Mouse (Mus musculus): Measurements from ENCODE around the gene Ppox. TPM values are rescaled to one million over a fixed set of nuclear protein-coding genes. Genes with fewer than 3 reads are reported as not detected.

Ppox gene
- total and polyA plus RNA-seq, 2 experiments from 2014 or later: 32.4 to 44.3 TPM

GRCm38 (mm10) chr1:171232800-171233730 is 47.9 kb downstream of the Ppox start:
- H3K4me3 ChIP-seq (ENCODE audit: low read length): no peak overlapping the region
- WGBS: 87% methylated on average over 12 of the region's 12 CpGs
- H3K9me3 ChIP-seq (ENCODE audit: low read length): no peaks in the 10 kb centered on the region
- H3K4me1 ChIP-seq (ENCODE audit: insufficient read depth, low read length): no peaks in the 10 kb centered on the region
- DNase-seq (ENCODE audit: low spot score) (no peak), ATAC-seq (no peak)
- H3K9ac ChIP-seq (replicated peaks; ENCODE audit: low read length): no peak overlapping the region
- no peaks in the 10 kb centered on the region for H3K27me3 ChIP-seq (ENCODE audit: insufficient read depth, low read length)
- no peak overlapping the region for H3K27ac ChIP-seq
- peaks cover 34% of the 10 kb centered on the region for H3K36me3 ChIP-seq (ENCODE audit: insufficient read depth, low read length)
- no peak for TF ChIP-seq CTCF (IDR thresholded peaks at IDR 0.05; ENCODE audit: low read depth)
- no peak overlapping the region for H3K4me2 ChIP-seq (ENCODE audit: low read depth, low read length)

GRCm38 (mm10) chr1:171232348-171232747 is 48.6 kb downstream of the Ppox start:
- H3K36me3 ChIP-seq (ENCODE audit: insufficient read depth, low read length): peaks cover 27% of the 10 kb centered on the region
- H3K9me3 ChIP-seq (ENCODE audit: low read length): no peaks in the 10 kb centered on the region
- no peak overlapping the region for H3K9ac ChIP-seq (replicated peaks; ENCODE audit: low read length)
- no peaks in the 10 kb centered on the region for H3K27me3 ChIP-seq (ENCODE audit: insufficient read depth, low read length)
- no peaks in the 10 kb centered on the region for H3K4me1 ChIP-seq (ENCODE audit: insufficient read depth, low read length)
- DNase-seq (ENCODE audit: low spot score) (no peak), ATAC-seq (no peak)
- 86% methylated on average over 5 of the region's 5 CpGs for WGBS
- H3K4me3 ChIP-seq (ENCODE audit: low read length): no peak overlapping the region
- H3K4me2 ChIP-seq (ENCODE audit: low read depth, low read length): no peak overlapping the region
- H3K27ac ChIP-seq: no peak overlapping the region
- no peak for TF ChIP-seq CTCF (IDR thresholded peaks at IDR 0.05; ENCODE audit: low read depth)

- Histone ChIP-seq H3K9ac (replicated peaks; ENCODE audit: low read length) (no peak overlapping the region), H3K36me3 (ENCODE audit: insufficient read depth, low read length) (peaks cover 22% of the 10 kb centered on the region), H3K4me1 (ENCODE audit: insufficient read depth, low read length) (no peaks in the 10 kb centered on the region), H3K27me3 (ENCODE audit: insufficient read depth, low read length) (no peaks in the 10 kb centered on the region), H3K9me3 (ENCODE audit: low read length) (no peaks in the 10 kb centered on the region), H3K4me3 (ENCODE audit: low read length) (no peak overlapping the region), H3K4me2 (ENCODE audit: low read depth, low read length) (no peak overlapping the region), H3K27ac (no peak overlapping the region)
- 79% methylated on average over 4 of the region's 4 CpGs for WGBS
- DNase-seq (ENCODE audit: low spot score): no peak
- TF ChIP-seq CTCF (IDR thresholded peaks at IDR 0.05; ENCODE audit: low read depth): no peak
- no peak for ATAC-seq
Measured at GRCm38 (mm10) chr1:171231844-171232243, 49.1 kb downstream of the Ppox start.

GRCm38 (mm10) chr1:171230215-171230614 is 50.8 kb downstream of the Ppox start:
- Histone ChIP-seq H3K9me3 (ENCODE audit: low read length) (no peaks in the 10 kb centered on the region), H3K27ac (no peak overlapping the region), H3K4me3 (ENCODE audit: low read length) (no peak overlapping the region), H3K27me3 (ENCODE audit: insufficient read depth, low read length) (no peaks in the 10 kb centered on the region), H3K4me1 (ENCODE audit: insufficient read depth, low read length) (no peaks in the 10 kb centered on the region), H3K9ac (replicated peaks; ENCODE audit: low read length) (no peak overlapping the region), H3K36me3 (ENCODE audit: insufficient read depth, low read length) (peaks cover 11% of the 10 kb centered on the region), H3K4me2 (ENCODE audit: low read depth, low read length) (no peak overlapping the region)
- 64% methylated on average over 3 of the region's 3 CpGs for WGBS
- no peak for TF ChIP-seq CTCF (IDR thresholded peaks at IDR 0.05; ENCODE audit: low read depth)
- ATAC-seq (no peak), DNase-seq (ENCODE audit: low spot score) (no peak)

GRCm38 (mm10) chr1:171229750-171230149 is 51.2 kb downstream of the Ppox start:
- no peak overlapping the region for H3K4me3 ChIP-seq (ENCODE audit: low read length)

GRCm38 (mm10) chr1:171227879-171228278 is 53.1 kb downstream of the Ppox start:
- DNase-seq (ENCODE audit: low spot score) (no peak), ATAC-seq (no peak)
- Histone ChIP-seq H3K9me3 (ENCODE audit: low read length) (no peaks in the 10 kb centered on the region), H3K27me3 (ENCODE audit: insufficient read depth, low read length) (no peaks in the 10 kb centered on the region), H3K36me3 (ENCODE audit: insufficient read depth, low read length) (no peaks in the 10 kb centered on the region), H3K4me3 (ENCODE audit: low read length) (no peak overlapping the region), H3K9ac (replicated peaks; ENCODE audit: low read length) (no peak overlapping the region), H3K4me2 (ENCODE audit: low read depth, low read length) (no peak overlapping the region), H3K4me1 (ENCODE audit: insufficient read depth, low read length) (no peaks in the 10 kb centered on the region), H3K27ac (no peak overlapping the region)
- 88% methylated on average over 1 of the region's 1 CpGs for WGBS
- TF ChIP-seq CTCF (IDR thresholded peaks at IDR 0.05; ENCODE audit: low read depth): no peak

More at GRCm38 (mm10) chr1:171229750-171230149, 51.2 kb downstream of the Ppox start:
- Histone ChIP-seq H3K27me3 (ENCODE audit: insufficient read depth, low read length) (no peaks in the 10 kb centered on the region), H3K36me3 (ENCODE audit: insufficient read depth, low read length) (peaks cover 7% of the 10 kb centered on the region), H3K27ac (no peak overlapping the region), H3K9me3 (ENCODE audit: low read length) (no peaks in the 10 kb centered on the region), H3K4me1 (ENCODE audit: insufficient read depth, low read length) (no peaks in the 10 kb centered on the region), H3K9ac (replicated peaks; ENCODE audit: low read length) (no peak overlapping the region), H3K4me2 (ENCODE audit: low read depth, low read length) (no peak overlapping the region)
- no peak for DNase-seq (ENCODE audit: low spot score)
- ATAC-seq: no peak
- no peak for TF ChIP-seq CTCF (IDR thresholded peaks at IDR 0.05; ENCODE audit: low read depth)
- 63% methylated on average over 6 of the region's 6 CpGs for WGBS

GRCm38 (mm10) chr1:171226780-171227179 is 54.2 kb downstream of the Ppox start:
- ATAC-seq: no peak
- Histone ChIP-seq H3K9ac (replicated peaks; ENCODE audit: low read length) (no peak overlapping the region), H3K27ac (no peak overlapping the region), H3K4me3 (ENCODE audit: low read length) (no peak overlapping the region), H3K4me2 (ENCODE audit: low read depth, low read length) (no peak overlapping the region), H3K4me1 (ENCODE audit: insufficient read depth, low read length) (no peaks in the 10 kb centered on the region), H3K36me3 (ENCODE audit: insufficient read depth, low read length) (no peaks in the 10 kb centered on the region), H3K9me3 (ENCODE audit: low read length) (no peaks in the 10 kb centered on the region), H3K27me3 (ENCODE audit: insufficient read depth, low read length) (no peaks in the 10 kb centered on the region)
- WGBS: 48% methylated on average over 4 of the region's 4 CpGs
- no peak for TF ChIP-seq CTCF (IDR thresholded peaks at IDR 0.05; ENCODE audit: low read depth)
- no peak for DNase-seq (ENCODE audit: low spot score)

Other genes starting within 250 kb of the Ppox start
- 15.2 and 15.9 TPM in 2 replicates for gene Fcgr3, start 216.3 kb downstream of the Ppox start, total RNA-seq (2014; rRNA removed)
- 14.1 and 15.5 TPM in 2 replicates for gene Fcgr3, start 216.3 kb downstream of the Ppox start, polyA plus RNA-seq (2015; fragmentation: Nextera tagmentation; extraction: Ambion mirVana)
- gene Cfap126, start 167.3 kb downstream of the Ppox start, total RNA-seq (2014; rRNA removed): 2.7 and 6.7 TPM in 2 replicates
- 12.2 and 15.3 TPM in 2 replicates for gene Cfap126, start 167.3 kb downstream of the Ppox start, polyA plus RNA-seq (2015; fragmentation: Nextera tagmentation; extraction: Ambion mirVana)
- gene Sdhc, start 130.6 kb downstream of the Ppox start, total RNA-seq (2014; rRNA removed): 227 and 243 TPM in 2 replicates
- gene Sdhc, start 130.6 kb downstream of the Ppox start, polyA plus RNA-seq (2015; fragmentation: Nextera tagmentation; extraction: Ambion mirVana): 309 and 320 TPM in 2 replicates
- 4.8 and 5.5 TPM in 2 replicates for gene Mpz, start 130.5 kb downstream of the Ppox start, total RNA-seq (2014; rRNA removed)
- gene Mpz, start 130.5 kb downstream of the Ppox start, polyA plus RNA-seq (2015; fragmentation: Nextera tagmentation; extraction: Ambion mirVana): 5.1 and 5.9 TPM in 2 replicates
- 19.4 and 23.5 TPM in 2 replicates for gene Pcp4l1, start 84.9 kb downstream of the Ppox start, total RNA-seq (2014; rRNA removed)
- 53.6 and 65.6 TPM in 2 replicates for gene Pcp4l1, start 84.9 kb downstream of the Ppox start, polyA plus RNA-seq (2015; fragmentation: Nextera tagmentation; extraction: Ambion mirVana)
- gene Nr1i3, start 67.2 kb downstream of the Ppox start, total RNA-seq (2014; rRNA removed): not detected in 2 replicates
- gene Nr1i3, start 67.2 kb downstream of the Ppox start, polyA plus RNA-seq (2015; fragmentation: Nextera tagmentation; extraction: Ambion mirVana): 0.40 and 0.43 TPM in 2 replicates
- gene Tomm40l, start 58.7 kb downstream of the Ppox start, total RNA-seq (2014; rRNA removed): 44.2 and 53.6 TPM in 2 replicates
- gene Tomm40l, start 58.7 kb downstream of the Ppox start, polyA plus RNA-seq (2015; fragmentation: Nextera tagmentation; extraction: Ambion mirVana): 41.1 and 45.5 TPM in 2 replicates
- gene Apoa2, start 56.1 kb downstream of the Ppox start, total RNA-seq (2014; rRNA removed): not detected in 2 replicates
- gene Apoa2, start 56.1 kb downstream of the Ppox start, polyA plus RNA-seq (2015; fragmentation: Nextera tagmentation; extraction: Ambion mirVana): 8.1 and 8.8 TPM in 2 replicates
- 24.2 and 30.6 TPM in 2 replicates for gene Fcer1g, start 46.8 kb downstream of the Ppox start, total RNA-seq (2014; rRNA removed)
- gene Fcer1g, start 46.8 kb downstream of the Ppox start, polyA plus RNA-seq (2015; fragmentation: Nextera tagmentation; extraction: Ambion mirVana): 31.4 and 34.6 TPM in 2 replicates
- gene Adamts4, start 30.8 kb downstream of the Ppox start, total RNA-seq (2014; rRNA removed): 7.4 and 8.9 TPM in 2 replicates
- gene Adamts4, start 30.8 kb downstream of the Ppox start, polyA plus RNA-seq (2015; fragmentation: Nextera tagmentation; extraction: Ambion mirVana): 4.4 and 5.1 TPM in 2 replicates
- 234 and 269 TPM in 2 replicates for gene Ndufs2, start 29.8 kb downstream of the Ppox start, total RNA-seq (2014; rRNA removed)
- gene Ndufs2, start 29.8 kb downstream of the Ppox start, polyA plus RNA-seq (2015; fragmentation: Nextera tagmentation; extraction: Ambion mirVana): 279 and 286 TPM in 2 replicates
- gene B4galt3, start 10.9 kb downstream of the Ppox start, total RNA-seq (2014; rRNA removed): 80.5 and 101 TPM in 2 replicates
- 88.8 and 91.9 TPM in 2 replicates for gene B4galt3, start 10.9 kb downstream of the Ppox start, polyA plus RNA-seq (2015; fragmentation: Nextera tagmentation; extraction: Ambion mirVana)
- gene Usp21, start 6.8 kb upstream of the Ppox start, total RNA-seq (2014; rRNA removed): 48.6 and 58.7 TPM in 2 replicates
- gene Usp21, start 6.8 kb upstream of the Ppox start, polyA plus RNA-seq (2015; fragmentation: Nextera tagmentation; extraction: Ambion mirVana): 71.7 and 73.3 TPM in 2 replicates
- 88.3 and 90.1 TPM in 2 replicates for gene Ufc1, start 13.8 kb upstream of the Ppox start, total RNA-seq (2014; rRNA removed)
- 142 and 146 TPM in 2 replicates for gene Ufc1, start 13.8 kb upstream of the Ppox start, polyA plus RNA-seq (2015; fragmentation: Nextera tagmentation; extraction: Ambion mirVana)
- gene Dedd, start 48.0 kb upstream of the Ppox start, total RNA-seq (2014; rRNA removed): 28.7 and 30.2 TPM in 2 replicates
- gene Dedd, start 48.0 kb upstream of the Ppox start, polyA plus RNA-seq (2015; fragmentation: Nextera tagmentation; extraction: Ambion mirVana): 38.4 and 39.9 TPM in 2 replicates
- gene Nit1, start 64.5 kb upstream of the Ppox start, total RNA-seq (2014; rRNA removed): 49.0 and 51.8 TPM in 2 replicates
- gene Nit1, start 64.5 kb upstream of the Ppox start, polyA plus RNA-seq (2015; fragmentation: Nextera tagmentation; extraction: Ambion mirVana): 44.7 and 45.9 TPM in 2 replicates
- 11.9 and 13.1 TPM in 2 replicates for gene Pfdn2, start 64.5 kb upstream of the Ppox start, total RNA-seq (2014; rRNA removed)
- gene Pfdn2, start 64.5 kb upstream of the Ppox start, polyA plus RNA-seq (2015; fragmentation: Nextera tagmentation; extraction: Ambion mirVana): 136 and 140 TPM in 2 replicates
- 4.3 and 5.1 TPM in 2 replicates for gene Klhdc9, start 79.6 kb upstream of the Ppox start, total RNA-seq (2014; rRNA removed)
- gene Klhdc9, start 79.6 kb upstream of the Ppox start, polyA plus RNA-seq (2015; fragmentation: Nextera tagmentation; extraction: Ambion mirVana): 5.3 and 7.8 TPM in 2 replicates
- gene Nectin4, start 88.9 kb upstream of the Ppox start, total RNA-seq (2014; rRNA removed): 2.8 and 5.0 TPM in 2 replicates
- 3.8 and 4.9 TPM in 2 replicates for gene Nectin4, start 88.9 kb upstream of the Ppox start, polyA plus RNA-seq (2015; fragmentation: Nextera tagmentation; extraction: Ambion mirVana)
- gene Arhgap30, start 107.8 kb upstream of the Ppox start, total RNA-seq (2014; rRNA removed): 0.52 and 1.3 TPM in 2 replicates
- 0.77 and 0.84 TPM in 2 replicates for gene Arhgap30, start 107.8 kb upstream of the Ppox start, polyA plus RNA-seq (2015; fragmentation: Nextera tagmentation; extraction: Ambion mirVana)
- 133 and 148 TPM in 2 replicates for gene Usf1, start 130.1 kb upstream of the Ppox start, total RNA-seq (2014; rRNA removed)
- 132 and 141 TPM in 2 replicates for gene Usf1, start 130.1 kb upstream of the Ppox start, polyA plus RNA-seq (2015; fragmentation: Nextera tagmentation; extraction: Ambion mirVana)
- 1.5 TPM in 1 of 2 replicates, not detected in the other for gene Tstd1, start 137.7 kb upstream of the Ppox start, total RNA-seq (2014; rRNA removed)
- gene Tstd1, start 137.7 kb upstream of the Ppox start, polyA plus RNA-seq (2015; fragmentation: Nextera tagmentation; extraction: Ambion mirVana): 2.3 and 2.7 TPM in 2 replicates
- 5.7 and 8.2 TPM in 2 replicates for gene F11r, start 156.3 kb upstream of the Ppox start, total RNA-seq (2014; rRNA removed)
- 14.2 and 14.4 TPM in 2 replicates for gene F11r, start 156.3 kb upstream of the Ppox start, polyA plus RNA-seq (2015; fragmentation: Nextera tagmentation; extraction: Ambion mirVana)
- gene Alyref2, start 222.3 kb upstream of the Ppox start, total RNA-seq (2014; rRNA removed): 10.1 and 10.4 TPM in 2 replicates
- gene Alyref2, start 222.3 kb upstream of the Ppox start, polyA plus RNA-seq (2015; fragmentation: Nextera tagmentation; extraction: Ambion mirVana): 20.5 and 20.6 TPM in 2 replicates